Mouse (Mus musculus) small intestine, adult 2 months (tissue): ENCODE results near the gene Vps33b.

Experiments used
- CTCF ChIP-seq: fragments of 200-500 bp; IDR thresholded peaks from 2 replicates; pipeline ENCODE4 v1.5.1; 2012; ENCODE audit warnings: low read depth, mild to moderate bottlenecking, control low read depth, inconsistent platforms, low read length, moderate library complexity, mixed read lengths; ENCODE audit not compliant: insufficient replicate concordance, insufficient read length; ENCODE audit errors: extremely low read depth
- POLR2A ChIP-seq: fragments of 200-500 bp; IDR thresholded peaks from 2 replicates; pipeline ENCODE4 v1.6.1; 2012; ENCODE audit warnings: low read depth, mild to moderate bottlenecking, control low read depth, inconsistent platforms, low read length, moderate library complexity

- TF ChIP-seq CTCF (no peak), POLR2A (no peak)
Measured at GRCm38 (mm10) chr7:80330278-80330677, 60.8 kb downstream of the Vps33b start.
